Mouse (Mus musculus): ENCODE measurements around the gene Tnrc6b. TPM values are rescaled to one million over a fixed set of nuclear protein-coding genes. Genes with fewer than 3 reads are reported as not detected.
"Not testable (repeated sequence)": the region's sequence is repeated elsewhere in the genome, so short reads cannot be mapped to it uniquely, and the experiment has no call there.

Tnrc6b gene
- polyA plus RNA-seq, 1 experiment from 2014 or later, result 27.4 TPM

DNA sequence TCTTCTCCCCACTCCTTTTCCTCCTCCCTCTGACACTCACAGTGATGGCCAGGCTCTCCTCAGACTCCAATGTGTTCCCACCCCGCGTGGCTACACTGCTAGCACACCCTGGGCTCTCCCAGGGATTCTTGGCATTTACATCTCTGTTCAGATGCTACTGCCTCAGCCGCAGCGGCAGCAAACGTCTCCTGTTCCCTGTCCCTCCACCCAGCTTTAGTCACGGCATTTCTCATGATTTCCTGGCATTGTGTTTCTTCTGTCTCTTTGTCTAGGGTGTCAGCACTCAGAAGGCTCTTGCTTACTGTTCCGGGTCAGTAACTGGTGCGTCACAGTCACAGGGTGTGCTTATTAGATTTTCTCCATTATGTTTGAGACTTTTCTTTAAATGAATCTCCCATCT is 138.9 kb downstream of the Tnrc6b start:
- 0 out of 2 replicates have a peak, but pooled peaks have one; percentile 6 for ATAC-seq (ENCODE audit: low FRiP score, low TSS enrichment)
- Histone ChIP-seq H3K4me3 (ENCODE audit: low read length) (no peak overlapping the region), H3K27me3 (ENCODE audit: insufficient read depth, low read length) (no peaks in the 10 kb centered on the region), H3K9me3 (ENCODE audit: low read length) (no peaks in the 10 kb centered on the region), H3K9ac (replicated peaks; ENCODE audit: low read length) (no peak overlapping the region), H3K4me2 (replicated peaks; ENCODE audit: low read depth, low read length) (no peak overlapping the region), H3K36me3 (ENCODE audit: insufficient read depth, low read length) (no peaks in the 10 kb centered on the region), H3K27ac (ENCODE audit: low read length) (peak overlapping the region; percentile 49; the same call in 1 of the 2 replicates), H3K4me1 (ENCODE audit: insufficient read depth, low read length) (peaks cover 12% of the 10 kb centered on the region; the same call in 1 of the 2 replicates)
- 33% methylated on average over 8 of the region's 8 CpGs for WGBS

DNA sequence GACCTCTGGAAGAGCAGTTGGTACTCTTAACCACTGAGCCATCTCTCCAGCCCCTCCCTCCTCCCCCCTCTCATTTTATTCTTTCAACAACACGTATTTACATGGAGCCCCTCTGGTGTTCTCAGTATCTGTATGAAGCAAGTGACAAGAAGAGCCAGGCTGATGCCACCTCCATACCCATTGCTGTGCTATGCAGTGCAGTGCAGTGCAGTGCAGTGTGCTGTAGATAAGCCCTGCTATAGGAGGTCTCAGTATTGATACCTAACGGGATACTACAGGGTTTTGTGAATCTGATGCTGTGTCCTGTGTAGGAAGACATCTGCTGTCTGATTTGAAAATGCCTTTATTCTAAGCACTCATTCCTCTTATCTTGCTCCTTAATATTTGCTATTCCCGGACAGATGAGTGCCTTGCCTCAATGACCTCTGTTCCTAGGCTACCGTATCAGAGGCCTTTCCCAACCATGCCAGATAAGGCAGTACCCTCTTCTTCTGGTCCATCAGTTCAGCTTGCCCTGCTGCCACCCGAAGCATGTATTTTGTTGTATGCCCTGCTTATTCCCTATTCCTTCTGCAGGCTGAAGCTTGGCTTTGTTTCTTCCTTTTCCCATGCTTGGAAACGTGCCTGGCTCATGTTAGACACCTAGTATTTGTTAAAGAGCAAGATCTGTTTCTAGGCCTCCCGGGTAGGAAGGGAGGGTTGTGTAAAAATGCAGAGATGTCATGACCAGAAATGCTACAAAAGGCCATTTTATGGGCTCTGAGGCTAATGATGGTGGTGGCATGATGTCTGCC is 139.8 kb downstream of the Tnrc6b start:
- Histone ChIP-seq H3K9ac (replicated peaks; ENCODE audit: low read length) (no peak overlapping the region), H3K4me3 (ENCODE audit: low read length) (no peak overlapping the region), H3K27me3 (ENCODE audit: insufficient read depth, low read length) (no peaks in the 10 kb centered on the region), H3K36me3 (ENCODE audit: insufficient read depth, low read length) (no peaks in the 10 kb centered on the region), H3K4me1 (ENCODE audit: insufficient read depth, low read length) (peaks cover 12% of the 10 kb centered on the region; the same call in 1 of the 2 replicates), H3K9me3 (ENCODE audit: low read length) (no peaks in the 10 kb centered on the region), H3K27ac (ENCODE audit: low read length) (no peak overlapping the region), H3K4me2 (replicated peaks; ENCODE audit: low read depth, low read length) (no peak overlapping the region)
- no peak; the same call in 1 of the 2 replicates for ATAC-seq (ENCODE audit: low FRiP score, low TSS enrichment)
- 88% methylated on average over 7 of the region's 7 CpGs for WGBS

DNA sequence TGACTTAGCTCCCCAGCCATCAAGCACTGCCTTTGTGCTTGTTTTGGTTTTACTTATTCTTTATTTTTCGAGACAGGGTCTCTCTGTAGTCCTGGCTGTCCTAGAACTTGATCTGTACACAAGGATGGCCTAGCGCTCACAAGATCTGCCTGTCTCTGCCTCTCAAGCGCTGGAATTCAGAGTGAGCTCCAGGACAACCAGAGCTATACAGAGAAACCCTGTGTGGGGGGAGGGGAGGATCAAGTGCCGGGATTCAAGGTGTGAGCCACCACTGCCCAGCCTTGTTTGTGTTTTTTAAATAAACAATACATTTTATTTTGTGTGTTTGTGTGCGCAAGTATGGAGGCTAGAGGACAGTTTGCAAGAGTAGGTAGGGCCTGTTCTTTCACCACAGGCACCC is 141.0 kb downstream of the Tnrc6b start:
- Histone ChIP-seq H3K9me3 (ENCODE audit: low read length) (no peaks in the 10 kb centered on the region), H3K9ac (replicated peaks; ENCODE audit: low read length) (no peak overlapping the region), H3K4me2 (replicated peaks; ENCODE audit: low read depth, low read length) (no peak overlapping the region), H3K27me3 (ENCODE audit: insufficient read depth, low read length) (no peaks in the 10 kb centered on the region), H3K36me3 (ENCODE audit: insufficient read depth, low read length) (no peaks in the 10 kb centered on the region), H3K27ac (ENCODE audit: low read length) (no peak overlapping the region), H3K4me1 (ENCODE audit: insufficient read depth, low read length) (peaks cover 12% of the 10 kb centered on the region; the same call in 1 of the 2 replicates), H3K4me3 (ENCODE audit: low read length) (no peak overlapping the region)
- no peak for ATAC-seq (ENCODE audit: low FRiP score, low TSS enrichment)
- 95% methylated on average over 5 of the region's 5 CpGs for WGBS

DNA sequence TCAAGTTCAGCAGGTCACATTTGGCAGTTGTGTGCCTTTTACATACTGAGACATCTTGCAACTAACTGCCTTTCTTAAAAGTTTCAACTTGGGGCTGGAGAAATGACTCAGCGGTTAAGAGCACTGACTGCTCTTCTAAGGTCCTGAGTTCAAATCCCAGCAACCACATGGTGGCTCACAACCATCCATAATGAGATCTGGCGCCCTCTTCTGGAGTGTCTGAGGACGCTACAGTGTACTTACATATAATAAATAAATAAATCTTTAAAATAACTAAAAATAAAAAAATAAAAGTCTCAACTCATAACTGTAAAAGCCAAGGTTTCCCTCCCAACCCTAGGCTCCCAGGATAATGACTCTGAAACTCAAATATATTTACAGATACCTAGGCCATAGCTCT is 141.4 kb downstream of the Tnrc6b start:
- H3K9me3 ChIP-seq (ENCODE audit: low read length); H3K4me2 ChIP-seq (replicated peaks; ENCODE audit: low read depth, low read length); H3K9ac ChIP-seq (replicated peaks; ENCODE audit: low read length); H3K4me3 ChIP-seq (ENCODE audit: low read length); ATAC-seq (ENCODE audit: low FRiP score, low TSS enrichment); H3K27me3 ChIP-seq (ENCODE audit: insufficient read depth, low read length); H3K27ac ChIP-seq (ENCODE audit: low read length); H3K36me3 ChIP-seq (ENCODE audit: insufficient read depth, low read length): not testable (repeated sequence)
- peaks cover 12% of the 10 kb centered on the region; the same call in 1 of the 2 replicates for H3K4me1 ChIP-seq (ENCODE audit: insufficient read depth, low read length)
- WGBS, result 92% methylated on average over 3 of the region's 3 CpGs

DNA sequence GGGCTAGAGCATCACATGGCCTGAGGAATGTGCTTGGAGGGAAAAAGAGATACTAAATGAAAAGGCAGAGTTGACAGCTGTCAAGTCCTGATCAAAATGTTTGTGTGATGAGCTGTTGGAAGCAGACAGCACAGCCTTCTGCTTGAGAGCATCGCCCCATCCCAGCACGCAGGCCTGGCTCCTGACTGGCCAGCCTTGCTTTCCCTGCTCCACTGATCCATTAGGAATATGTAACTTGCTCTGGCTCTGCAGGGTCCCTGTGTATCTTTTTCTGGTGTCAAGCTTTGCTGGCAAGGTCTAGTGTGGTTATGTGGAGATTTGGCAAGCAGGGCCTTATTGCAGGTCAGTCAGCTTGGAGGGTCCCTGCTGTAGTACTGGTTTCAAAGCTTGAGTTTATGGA is 148.3 kb downstream of the Tnrc6b start:
- no peak overlapping the region for H3K4me2 ChIP-seq (replicated peaks; ENCODE audit: low read depth, low read length)
- no peaks in the 10 kb centered on the region for H3K4me1 ChIP-seq (ENCODE audit: insufficient read depth, low read length)
- 95% methylated on average over 2 of the region's 2 CpGs for WGBS
- no peak overlapping the region for H3K4me3 ChIP-seq (ENCODE audit: low read length)
- no peaks in the 10 kb centered on the region for H3K36me3 ChIP-seq (ENCODE audit: insufficient read depth, low read length)
- no peak overlapping the region for H3K27ac ChIP-seq (ENCODE audit: low read length)
- ATAC-seq (ENCODE audit: low FRiP score, low TSS enrichment), result no peak
- H3K9me3 ChIP-seq (ENCODE audit: low read length), result no peaks in the 10 kb centered on the region
- no peak overlapping the region for H3K9ac ChIP-seq (replicated peaks; ENCODE audit: low read length)
- H3K27me3 ChIP-seq (ENCODE audit: insufficient read depth, low read length), result no peaks in the 10 kb centered on the region

DNA sequence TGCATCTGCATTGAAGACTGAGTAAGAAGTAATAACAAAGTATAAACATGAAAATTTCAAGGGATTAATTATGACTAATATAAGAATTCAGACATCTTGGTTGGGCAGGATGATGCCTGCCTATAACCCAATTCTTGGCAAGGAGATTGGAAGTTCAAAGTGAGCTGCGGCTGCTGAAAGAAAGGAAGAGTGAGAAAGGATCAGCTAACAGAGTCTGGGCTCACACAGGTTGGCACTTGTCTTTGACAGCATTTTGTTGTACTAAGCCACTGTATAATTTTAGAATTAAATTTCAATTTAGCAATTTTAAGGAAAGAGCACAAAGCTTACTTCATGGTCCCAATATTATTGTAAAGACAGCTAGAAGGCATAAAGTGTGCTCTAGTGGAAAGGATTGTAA is 150.2 kb downstream of the Tnrc6b start:
- ATAC-seq (ENCODE audit: low FRiP score, low TSS enrichment), result no peak
- no peak overlapping the region for H3K4me3 ChIP-seq (ENCODE audit: low read length)
- no peak overlapping the region for H3K4me2 ChIP-seq (replicated peaks; ENCODE audit: low read depth, low read length)
- H3K9ac ChIP-seq (replicated peaks; ENCODE audit: low read length), result no peak overlapping the region
- WGBS, result 96% methylated on average over 1 of the region's 1 CpGs
- H3K36me3 ChIP-seq (ENCODE audit: insufficient read depth, low read length), result no peaks in the 10 kb centered on the region
- no peaks in the 10 kb centered on the region for H3K9me3 ChIP-seq (ENCODE audit: low read length)
- H3K27me3 ChIP-seq (ENCODE audit: insufficient read depth, low read length), result no peaks in the 10 kb centered on the region
- no peaks in the 10 kb centered on the region for H3K4me1 ChIP-seq (ENCODE audit: insufficient read depth, low read length)
- H3K27ac ChIP-seq (ENCODE audit: low read length), result no peak overlapping the region

DNA sequence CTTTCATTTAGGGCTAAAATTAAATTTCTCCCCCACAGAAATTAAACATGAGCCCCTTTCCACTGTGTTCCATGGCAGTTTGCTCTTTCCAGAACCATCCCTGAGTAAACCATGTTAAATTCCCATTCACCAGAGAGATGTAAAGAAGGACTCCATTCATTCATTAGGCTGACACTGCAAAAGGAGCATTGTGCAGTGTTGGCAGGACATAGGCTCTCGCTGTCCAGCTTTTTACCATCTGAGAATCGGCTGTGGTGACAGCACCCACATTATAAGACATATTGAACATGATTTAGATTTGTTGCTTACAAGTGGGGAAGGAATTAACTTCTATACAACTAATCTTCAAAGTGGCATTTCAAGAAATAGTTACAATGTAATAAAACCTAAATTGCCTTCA is 150.9 kb downstream of the Tnrc6b start:
- H3K36me3 ChIP-seq (ENCODE audit: insufficient read depth, low read length), result no peaks in the 10 kb centered on the region
- H3K4me3 ChIP-seq (ENCODE audit: low read length), result no peak overlapping the region
- no peaks in the 10 kb centered on the region for H3K4me1 ChIP-seq (ENCODE audit: insufficient read depth, low read length)
- H3K27ac ChIP-seq (ENCODE audit: low read length), result no peak overlapping the region
- no peak for ATAC-seq (ENCODE audit: low FRiP score, low TSS enrichment)
- no peak overlapping the region for H3K9ac ChIP-seq (replicated peaks; ENCODE audit: low read length)
- no peak overlapping the region for H3K4me2 ChIP-seq (replicated peaks; ENCODE audit: low read depth, low read length)
- H3K27me3 ChIP-seq (ENCODE audit: insufficient read depth, low read length), result no peaks in the 10 kb centered on the region
- WGBS, result 77% methylated on average over 2 of the region's 2 CpGs
- H3K9me3 ChIP-seq (ENCODE audit: low read length), result no peaks in the 10 kb centered on the region

DNA sequence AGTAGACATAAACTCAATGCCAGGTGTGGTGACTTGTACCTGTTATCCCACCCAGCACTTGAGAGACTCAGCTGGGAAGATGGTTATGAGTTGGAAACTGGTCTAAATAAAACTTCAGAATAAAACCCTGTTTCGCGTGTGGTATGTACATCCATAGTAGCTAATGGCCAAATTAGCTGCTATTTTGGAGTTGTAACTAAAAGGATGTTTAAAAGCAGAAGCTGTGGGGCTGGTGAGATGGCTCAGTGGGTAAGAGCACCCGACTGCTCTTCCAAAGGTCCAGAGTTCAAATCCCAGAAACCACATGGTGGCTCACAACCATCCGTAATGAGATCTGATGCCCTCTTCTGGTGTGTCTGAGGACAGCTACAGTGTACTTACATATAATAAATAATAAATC is 157.5 kb downstream of the Tnrc6b start:
- ATAC-seq (ENCODE audit: low FRiP score, low TSS enrichment); H3K9ac ChIP-seq (replicated peaks; ENCODE audit: low read length); H3K27me3 ChIP-seq (ENCODE audit: insufficient read depth, low read length); H3K4me2 ChIP-seq (replicated peaks; ENCODE audit: low read depth, low read length); H3K4me3 ChIP-seq (ENCODE audit: low read length); H3K27ac ChIP-seq (ENCODE audit: low read length); H3K9me3 ChIP-seq (ENCODE audit: low read length); H3K4me1 ChIP-seq (ENCODE audit: insufficient read depth, low read length); H3K36me3 ChIP-seq (ENCODE audit: insufficient read depth, low read length): not testable (repeated sequence)
- WGBS, result 98% methylated on average over 4 of the region's 4 CpGs

DNA sequence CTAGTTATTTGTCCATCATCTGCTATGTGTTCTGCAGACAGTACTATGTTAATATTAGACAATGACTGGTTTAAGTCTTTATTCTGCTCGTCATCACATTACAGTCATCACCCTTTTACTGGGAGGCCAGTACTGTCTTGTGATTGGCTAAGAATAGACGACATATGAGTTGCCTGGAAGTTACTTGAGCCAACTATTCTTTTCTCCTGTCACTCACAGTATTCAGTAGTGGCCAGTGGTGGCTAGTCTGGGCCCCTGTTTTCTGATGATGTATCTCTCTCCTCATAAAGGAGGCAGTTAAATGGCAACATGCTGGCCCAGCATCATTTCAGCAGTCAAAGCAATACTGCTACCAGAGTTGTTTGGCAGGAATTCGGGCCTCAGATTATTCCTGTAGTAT is 163.6 kb downstream of the Tnrc6b start:
- WGBS, result 81% methylated on average over 3 of the region's 3 CpGs
- no peak overlapping the region for H3K4me2 ChIP-seq (replicated peaks; ENCODE audit: low read depth, low read length)
- H3K9me3 ChIP-seq (ENCODE audit: low read length), result no peaks in the 10 kb centered on the region
- no peaks in the 10 kb centered on the region for H3K4me1 ChIP-seq (ENCODE audit: insufficient read depth, low read length)
- no peaks in the 10 kb centered on the region for H3K27me3 ChIP-seq (ENCODE audit: insufficient read depth, low read length)
- H3K27ac ChIP-seq (ENCODE audit: low read length), result no peak overlapping the region
- H3K9ac ChIP-seq (replicated peaks; ENCODE audit: low read length), result no peak overlapping the region
- no peak for ATAC-seq (ENCODE audit: low FRiP score, low TSS enrichment)
- H3K36me3 ChIP-seq (ENCODE audit: insufficient read depth, low read length), result peaks cover 34% of the 10 kb centered on the region
- no peak overlapping the region for H3K4me3 ChIP-seq (ENCODE audit: low read length)

DNA sequence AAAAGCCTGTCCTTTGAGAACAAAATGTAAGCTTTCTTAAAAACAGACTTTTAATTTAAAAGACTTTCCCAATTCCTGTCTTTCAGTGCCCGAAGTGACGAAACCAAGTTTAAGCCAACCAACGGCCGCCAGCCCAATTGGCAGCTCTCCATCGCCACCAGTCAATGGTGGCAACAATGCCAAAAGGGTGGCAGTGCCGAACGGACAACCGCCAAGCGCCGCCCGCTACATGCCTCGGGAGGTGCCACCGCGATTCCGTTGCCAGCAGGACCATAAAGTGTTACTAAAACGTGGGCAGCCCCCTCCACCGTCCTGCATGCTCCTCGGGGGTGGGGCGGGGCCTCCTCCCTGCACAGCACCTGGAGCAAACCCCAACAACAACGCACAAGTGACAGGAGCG is 165.1 kb downstream of the Tnrc6b start:
- no peaks in the 10 kb centered on the region for H3K9me3 ChIP-seq (ENCODE audit: low read length)
- 91% methylated on average over 21 of the region's 21 CpGs for WGBS
- ATAC-seq (ENCODE audit: low FRiP score, low TSS enrichment), result no peak
- H3K4me2 ChIP-seq (replicated peaks; ENCODE audit: low read depth, low read length), result no peak overlapping the region
- H3K4me1 ChIP-seq (ENCODE audit: insufficient read depth, low read length), result no peaks in the 10 kb centered on the region
- H3K9ac ChIP-seq (replicated peaks; ENCODE audit: low read length), result no peak overlapping the region
- peaks cover 49% of the 10 kb centered on the region for H3K36me3 ChIP-seq (ENCODE audit: insufficient read depth, low read length)
- H3K27me3 ChIP-seq (ENCODE audit: insufficient read depth, low read length), result no peaks in the 10 kb centered on the region
- no peak overlapping the region for H3K27ac ChIP-seq (ENCODE audit: low read length)
- no peak overlapping the region for H3K4me3 ChIP-seq (ENCODE audit: low read length)

Data from kidney, embryonic 16.5 days (tissue).